Mouse (Mus musculus) thymus, adult 2 months (tissue): ENCODE data around the gene Lhx3.

ENCODE experiments used
- CTCF ChIP-seq: fragments of 200-500 bp; IDR thresholded peaks from 2 replicates; pipeline ENCODE4 v1.5.1; 2012; ENCODE audit warnings: mild to moderate bottlenecking, control low read depth, low read length, moderate library complexity, borderline replicate concordance; ENCODE audit not compliant: control insufficient read depth, poor library complexity, insufficient read depth; ENCODE audit errors: extremely low read depth
- POLR2A ChIP-seq: fragments of 200-500 bp; IDR thresholded peaks from 2 replicates; pipeline ENCODE4 v1.6.1; 2012; ENCODE audit warnings: mild to moderate bottlenecking, low read length, control low read depth, moderate library complexity; ENCODE audit not compliant: control insufficient read depth, poor library complexity, insufficient read depth; ENCODE audit errors: extremely low read depth

- TF ChIP-seq CTCF (no peak), POLR2A (no peak)
Measured at GRCm38 (mm10) chr2:26156191-26156977, 51.7 kb downstream of the Lhx3 start.
